Mouse (Mus musculus) forebrain, embryonic 14.5 days (tissue): ENCODE measurements around the gene Prune1. TPM values are rescaled to one million over a fixed set of nuclear protein-coding genes. Genes with fewer than 3 reads are reported as not detected.
"Not testable (repeated sequence)": the region's sequence is repeated elsewhere in the genome, so short reads cannot be mapped to it uniquely, and the experiment has no call there.

Experiments
- ATAC-seq: fragments of 200-750 bp; cut with Nextera tagmentation; 2 replicates; pipeline ENCODE4 v1.8.0; 2017; ENCODE audit warnings: mild to moderate bottlenecking, moderate library complexity
- DNase-seq: peaks from one replicate; pipeline ENCODE4 v3.0.0-alpha.2; 2015; ENCODE audit warnings: low spot score
- H3K27ac ChIP-seq: fragments of 300-500 bp; sonication (generic); 2 replicates; pipeline ENCODE4 v1.5.1; 2014; ENCODE audit warnings: low read depth, mild to moderate bottlenecking, control low read depth, low read length, moderate library complexity
- H3K27me3 ChIP-seq: fragments of 300-500 bp; sonication (generic); replicated peaks from 2 replicates; pipeline ENCODE4 v1.6.1; 2014; ENCODE audit warnings: low read length, control low read depth, mixed read lengths; ENCODE audit not compliant: control insufficient read depth, insufficient read depth
- H3K36me3 ChIP-seq: fragments of 300-500 bp; sonication (generic); 2 replicates; pipeline ENCODE4 v1.6.1; 2014; ENCODE audit warnings: low read length, control low read depth; ENCODE audit not compliant: control insufficient read depth, insufficient read depth
- H3K4me1 ChIP-seq: fragments of 300-500 bp; sonication (generic); 2 replicates; pipeline ENCODE4 v1.6.1; 2014; ENCODE audit warnings: antibody characterized with exemption, low read length, control low read depth; ENCODE audit not compliant: control insufficient read depth, insufficient read depth
- H3K4me2 ChIP-seq: fragments of 300-500 bp; sonication (generic); 2 replicates; pipeline ENCODE4 v1.6.1; 2014; ENCODE audit warnings: mild to moderate bottlenecking, control low read depth, low read length
- H3K4me3 ChIP-seq: fragments of 300-500 bp; sonication (generic); 2 replicates; pipeline ENCODE4 v1.5.1; 2014; ENCODE audit warnings: low read depth, low read length, control low read depth
- H3K9ac ChIP-seq: fragments of 300-500 bp; sonication (generic); 2 replicates; pipeline ENCODE4 v1.6.1; 2014; ENCODE audit warnings: mild to moderate bottlenecking, low read length, control low read depth, moderate library complexity
- H3K9me3 ChIP-seq: fragments of 300-500 bp; sonication (generic); replicated peaks from 2 replicates; pipeline ENCODE4 v1.6.1; 2016; ENCODE audit warnings: low read length, control low read depth, mixed read lengths; ENCODE audit not compliant: control insufficient read depth
- WGBS: fragments of 180-500 bp; shearing (Covaris S2); extraction: QIAGEN DNeasy Blood & Tissue Kit; methylation state at CpG from one replicate; pipeline ENCODE4 v1.1.7; 2014; 5-methylcytosine and 5-hydroxymethylcytosine counted together
- polyA plus RNA-seq: library from polyadenylated mRNA; unstranded; fragments of >200 nt; fragmentation: Nextera tagmentation; extraction: Ambion mirVana; gene quantifications from 2 replicates; pipeline ENCODE4 v1.2.1, GENCODE M21; 2014

Gene Prune1
- polyA plus RNA-seq, 1 experiment from 2014 or later: 40.7 TPM

- Histone ChIP-seq H3K4me1 (peaks cover 5% of the 10 kb centered on the region; the same call in 1 of the 2 replicates), H3K4me3 (peak overlapping the region; percentile 71; the same call in 1 of the 2 replicates), H3K4me2 (peak overlapping the region; percentile 41), H3K27me3 (no peaks in the 10 kb centered on the region), H3K27ac (peak overlapping the region; percentile 94; the same call in 1 of the 2 replicates), H3K36me3 (peaks cover 54% of the 10 kb centered on the region), H3K9ac (no peak overlapping the region), H3K9me3 (no peaks in the 10 kb centered on the region)
- ATAC-seq: no peak
- WGBS: 78% methylated on average over 6 of the region's 6 CpGs
- DNase-seq: no peak
Observed at GRCm38 (mm10) chr3:95218466-95219137, 63.3 kb downstream of the Prune1 start.

- Histone ChIP-seq H3K9me3 (no peaks in the 10 kb centered on the region), H3K4me3 (peak within 1 kb of the TSS; percentile 71), H3K27me3 (no peaks in the 10 kb centered on the region), H3K27ac (peak within 1 kb of the TSS; percentile 94), H3K36me3 (peaks cover 44% of the 10 kb centered on the region), H3K4me2 (peak within 1 kb of the TSS; percentile 41), H3K4me1 (peaks cover 5% of the 10 kb centered on the region; the same call in 1 of the 2 replicates), H3K9ac (peak within 1 kb of the TSS; percentile 91)
- under 1% methylated on average over 56 of the region's 56 CpGs for WGBS
- ATAC-seq (peak; percentile 88), DNase-seq (peak; percentile 95)
Observed at GRCm38 (mm10) chr3:95217255-95218134, 64.4 kb downstream of the Prune1 start, which contains the start of gene Gabpb2. Gene Gabpb2, minus strand, starts transcription at chr3:95217916.

GRCm38 (mm10) chr3:95216655-95217254, 65.1 kb downstream of the Prune1 start:
- Histone ChIP-seq H3K36me3 (peaks cover 44% of the 10 kb centered on the region), H3K9ac (peak overlapping the region; percentile 91), H3K4me1 (peaks cover 5% of the 10 kb centered on the region; the same call in 1 of the 2 replicates), H3K27me3 (no peaks in the 10 kb centered on the region), H3K4me2 (peak overlapping the region; percentile 41), H3K4me3 (peak overlapping the region; percentile 71), H3K9me3 (no peaks in the 10 kb centered on the region), H3K27ac (peak overlapping the region; percentile 94; the same call in 1 of the 2 replicates)
- DNase-seq (no peak), ATAC-seq (no peak)
- 22% methylated on average over 4 of the region's 4 CpGs for WGBS

GRCm38 (mm10) chr3:95213609-95213975, 68.3 kb downstream of the Prune1 start:
- Histone ChIP-seq H3K9ac (no peak overlapping the region), H3K27ac (no peak overlapping the region), H3K4me2 (no peak overlapping the region), H3K36me3 (peaks cover 18% of the 10 kb centered on the region), H3K9me3 (no peaks in the 10 kb centered on the region), H3K27me3 (no peaks in the 10 kb centered on the region), H3K4me1 (peaks cover 5% of the 10 kb centered on the region; the same call in 1 of the 2 replicates), H3K4me3 (no peak overlapping the region)
- WGBS: 96% methylated on average over 1 of the region's 1 CpGs
- no peak for ATAC-seq
- DNase-seq: no peak

GRCm38 (mm10) chr3:95212889-95213608, 68.8 kb downstream of the Prune1 start:
- H3K27me3 ChIP-seq, H3K27ac ChIP-seq, DNase-seq, H3K9ac ChIP-seq, H3K4me1 ChIP-seq, H3K4me2 ChIP-seq, H3K4me3 ChIP-seq, H3K9me3 ChIP-seq, ATAC-seq: not testable (repeated sequence)
- peaks cover 14% of the 10 kb centered on the region for H3K36me3 ChIP-seq
- WGBS: 86% methylated on average over 9 of the region's 10 CpGs

- DNase-seq (no peak), ATAC-seq (no peak)
- Histone ChIP-seq H3K9ac (no peak overlapping the region), H3K27me3 (no peaks in the 10 kb centered on the region), H3K4me3 (no peak overlapping the region), H3K4me2 (no peak overlapping the region), H3K27ac (no peak overlapping the region), H3K9me3 (no peaks in the 10 kb centered on the region), H3K36me3 (peaks cover 25% of the 10 kb centered on the region), H3K4me1 (no peaks in the 10 kb centered on the region)
- 81% methylated on average over 2 of the region's 2 CpGs for WGBS
Observed at GRCm38 (mm10) chr3:95210585-95210984, 71.3 kb downstream of the Prune1 start.

GRCm38 (mm10) chr3:95208286-95208685, 73.6 kb downstream of the Prune1 start:
- no peak for DNase-seq
- H3K4me3 ChIP-seq: no peak overlapping the region
- no peaks in the 10 kb centered on the region for H3K9me3 ChIP-seq
- ATAC-seq: no peak
- H3K4me2 ChIP-seq: no peak overlapping the region
- H3K27me3 ChIP-seq: no peaks in the 10 kb centered on the region
- 89% methylated on average over 4 of the region's 4 CpGs for WGBS
- no peak overlapping the region for H3K27ac ChIP-seq
- no peaks in the 10 kb centered on the region for H3K4me1 ChIP-seq
- no peak overlapping the region for H3K9ac ChIP-seq
- H3K36me3 ChIP-seq: peaks cover 39% of the 10 kb centered on the region

- WGBS: 91% methylated on average over 6 of the region's 6 CpGs
- H3K27ac ChIP-seq: no peak overlapping the region
- DNase-seq (no peak), ATAC-seq (no peak)
- H3K4me2 ChIP-seq: no peak overlapping the region
- H3K9ac ChIP-seq: no peak overlapping the region
- no peaks in the 10 kb centered on the region for H3K4me1 ChIP-seq
- peaks cover 74% of the 10 kb centered on the region for H3K36me3 ChIP-seq
- no peaks in the 10 kb centered on the region for H3K27me3 ChIP-seq
- no peaks in the 10 kb centered on the region for H3K9me3 ChIP-seq
- H3K4me3 ChIP-seq: no peak overlapping the region
Observed at GRCm38 (mm10) chr3:95203880-95204279, 78.0 kb downstream of the Prune1 start.
